Mouse (Mus musculus) midbrain, embryonic 10.5 days (tissue): ENCODE measurements around the gene Arhgef11. TPM values are rescaled to one million over a fixed set of nuclear protein-coding genes. Genes with fewer than 3 reads are reported as not detected.
A peak's percentile ranks its signal among the peaks of the same experiment; 100 is the strongest.

Experiments used
- DNase-seq: peaks from one replicate; pipeline ENCODE4 v3.0.0-alpha.2; 2017; ENCODE audit warnings: low spot score
- H3K27ac ChIP-seq: fragments of 300-500 bp; sonication (generic); replicated peaks from 2 replicates; pipeline ENCODE4 v1.5.1; 2016; ENCODE audit warnings: mild to moderate bottlenecking
- H3K27me3 ChIP-seq: fragments of 300-500 bp; sonication (generic); 2 replicates; pipeline ENCODE4 v1.6.1; 2016; ENCODE audit warnings: low read depth, mild to moderate bottlenecking; ENCODE audit not compliant: poor library complexity, severe bottlenecking
- H3K36me3 ChIP-seq: fragments of 300-500 bp; sonication (generic); 2 replicates; pipeline ENCODE4 v1.6.1; 2016; ENCODE audit warnings: mild to moderate bottlenecking, moderate library complexity
- H3K4me1 ChIP-seq: fragments of 300-500 bp; sonication (generic); 2 replicates; pipeline ENCODE4 v1.6.1; 2016
- H3K4me3 ChIP-seq: fragments of 300-500 bp; sonication (generic); 2 replicates; pipeline ENCODE4 v1.5.1; 2016; ENCODE audit warnings: mild to moderate bottlenecking, moderate library complexity
- H3K9me3 ChIP-seq: fragments of 300-500 bp; sonication (generic); replicated peaks from 2 replicates; pipeline ENCODE4 v1.6.1; 2016; ENCODE audit warnings: mild to moderate bottlenecking
- WGBS: fragments of 180-500 bp; shearing (Covaris S2); methylation state at CpG from one replicate; pipeline ENCODE4 v1.1.7; 2016; 5-methylcytosine and 5-hydroxymethylcytosine counted together
- polyA plus RNA-seq: library from polyadenylated mRNA; unstranded; fragments of >200 nt; fragmentation: Nextera tagmentation; extraction: Ambion mirVana; gene quantifications from 2 replicates; pipeline ENCODE4 v1.2.1, GENCODE M21; 2016

Gene Arhgef11
- polyA plus RNA-seq, 1 experiment from 2014 or later, result 12.9 TPM

DNA sequence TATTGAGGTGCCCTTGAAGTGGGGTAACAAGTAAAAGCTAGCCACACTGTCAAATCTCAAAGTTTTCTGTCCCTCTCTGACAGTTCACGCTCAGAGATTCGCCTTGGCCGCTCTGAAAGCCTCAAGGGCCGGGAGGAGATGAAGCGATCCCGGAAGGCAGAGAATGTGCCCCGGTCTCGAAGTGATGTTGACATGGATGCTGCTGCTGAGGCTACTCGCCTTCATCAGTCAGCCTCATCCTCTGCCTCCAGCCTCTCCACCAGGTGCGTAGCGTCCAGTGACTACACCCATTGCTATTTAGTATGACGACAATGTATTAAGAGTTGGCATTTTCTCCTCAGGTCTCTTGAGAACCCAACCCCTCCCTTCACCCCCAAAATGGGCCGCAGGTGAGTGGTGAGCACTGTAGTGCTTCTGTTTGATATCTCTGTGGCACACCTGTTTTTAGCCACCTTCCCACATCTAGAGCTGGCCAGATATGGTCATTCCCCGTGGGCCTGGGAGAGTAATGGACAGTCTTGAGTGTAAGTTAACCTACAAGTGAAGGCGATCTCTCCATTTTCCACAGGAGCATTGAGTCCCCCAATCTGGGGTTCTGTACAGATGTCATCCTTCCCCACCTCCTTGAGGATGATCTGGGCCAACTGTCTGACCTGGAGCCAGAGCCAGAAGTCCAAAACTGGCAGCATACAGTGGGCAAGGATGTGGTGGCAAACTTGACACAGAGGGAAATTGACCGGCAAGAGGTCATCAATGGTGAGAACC is 108.2 kb downstream of the Arhgef11 start:
- no peak for DNase-seq
- Histone ChIP-seq H3K36me3 (peaks cover 96% of the 10 kb centered on the region), H3K9me3 (no peaks in the 10 kb centered on the region), H3K27ac (no peak overlapping the region), H3K4me3 (no peak overlapping the region), H3K4me1 (no peaks in the 10 kb centered on the region), H3K27me3 (no peaks in the 10 kb centered on the region)
- 97% methylated on average over 16 of the region's 16 CpGs for WGBS

DNA sequence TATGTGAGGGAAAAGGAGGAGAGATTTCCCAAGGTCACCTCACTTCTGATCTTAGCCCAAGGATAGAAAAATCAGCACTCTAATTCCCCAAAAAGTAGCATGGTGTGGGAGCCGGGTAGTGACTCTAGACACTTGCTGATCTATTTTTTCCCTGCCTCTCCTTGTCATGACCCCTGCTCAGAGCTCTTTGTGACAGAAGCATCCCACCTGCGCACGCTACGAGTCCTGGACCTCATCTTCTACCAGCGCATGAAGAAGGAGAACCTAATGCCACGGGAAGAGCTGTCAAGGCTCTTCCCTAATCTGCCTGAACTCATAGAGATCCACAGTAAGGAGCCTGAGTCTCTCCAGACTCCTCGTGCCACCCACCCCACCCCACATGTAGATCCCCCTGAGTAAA is 108.8 kb downstream of the Arhgef11 start:
- Histone ChIP-seq H3K27me3 (no peaks in the 10 kb centered on the region), H3K4me1 (no peaks in the 10 kb centered on the region), H3K36me3 (peaks cover 98% of the 10 kb centered on the region), H3K27ac (no peak overlapping the region), H3K4me3 (no peak overlapping the region), H3K9me3 (no peaks in the 10 kb centered on the region)
- 93% methylated on average over 7 of the region's 7 CpGs for WGBS
- no peak for DNase-seq

DNA sequence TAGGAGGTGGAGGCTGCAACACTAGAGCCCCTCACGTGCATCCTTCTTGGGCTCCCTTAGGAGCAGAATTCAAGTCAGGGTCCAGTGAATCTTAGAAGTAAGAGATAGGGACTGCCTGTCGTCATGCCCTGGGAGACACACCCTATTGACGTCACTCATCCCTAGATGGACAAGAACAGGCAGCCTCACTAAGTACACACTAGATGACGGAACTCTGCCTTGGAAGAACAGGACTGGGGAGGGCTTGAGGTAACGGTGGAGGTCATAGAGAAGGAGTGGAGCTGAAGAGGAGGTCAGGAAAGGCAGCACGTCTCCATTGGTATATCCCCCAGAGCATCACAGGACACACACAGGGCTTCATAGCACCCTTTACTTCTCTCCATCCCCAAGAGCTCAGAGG is 111.3 kb downstream of the Arhgef11 start:
- Histone ChIP-seq H3K27me3 (no peaks in the 10 kb centered on the region), H3K4me1 (no peaks in the 10 kb centered on the region), H3K27ac (no peak overlapping the region), H3K9me3 (no peaks in the 10 kb centered on the region), H3K36me3 (peaks cover 96% of the 10 kb centered on the region), H3K4me3 (no peak overlapping the region)
- 90% methylated on average over 6 of the region's 6 CpGs for WGBS
- no peak for DNase-seq

DNA sequence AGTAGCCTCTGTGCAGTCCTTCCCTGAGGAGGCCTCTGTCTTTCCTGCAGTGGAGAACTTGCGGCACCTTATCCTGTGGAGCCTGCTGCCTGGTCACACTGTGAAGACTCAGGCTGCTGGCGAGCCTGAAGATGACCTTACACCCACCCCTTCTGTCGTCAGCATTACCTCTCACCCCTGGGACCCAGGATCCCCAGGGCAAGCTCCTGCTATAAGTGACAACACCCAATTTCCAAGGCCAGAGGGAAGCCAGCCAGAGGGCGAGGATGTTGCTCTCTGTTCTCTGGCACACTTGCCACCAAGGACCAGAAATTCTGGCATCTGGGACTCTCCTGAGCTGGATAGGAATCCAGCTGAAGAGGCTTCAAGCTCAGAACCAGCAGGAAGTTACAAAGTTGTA is 115.7 kb downstream of the Arhgef11 start:
- 84% methylated on average over 4 of the region's 4 CpGs for WGBS
- no peaks in the 10 kb centered on the region for H3K27me3 ChIP-seq
- H3K36me3 ChIP-seq, result peaks cover 96% of the 10 kb centered on the region

DNA sequence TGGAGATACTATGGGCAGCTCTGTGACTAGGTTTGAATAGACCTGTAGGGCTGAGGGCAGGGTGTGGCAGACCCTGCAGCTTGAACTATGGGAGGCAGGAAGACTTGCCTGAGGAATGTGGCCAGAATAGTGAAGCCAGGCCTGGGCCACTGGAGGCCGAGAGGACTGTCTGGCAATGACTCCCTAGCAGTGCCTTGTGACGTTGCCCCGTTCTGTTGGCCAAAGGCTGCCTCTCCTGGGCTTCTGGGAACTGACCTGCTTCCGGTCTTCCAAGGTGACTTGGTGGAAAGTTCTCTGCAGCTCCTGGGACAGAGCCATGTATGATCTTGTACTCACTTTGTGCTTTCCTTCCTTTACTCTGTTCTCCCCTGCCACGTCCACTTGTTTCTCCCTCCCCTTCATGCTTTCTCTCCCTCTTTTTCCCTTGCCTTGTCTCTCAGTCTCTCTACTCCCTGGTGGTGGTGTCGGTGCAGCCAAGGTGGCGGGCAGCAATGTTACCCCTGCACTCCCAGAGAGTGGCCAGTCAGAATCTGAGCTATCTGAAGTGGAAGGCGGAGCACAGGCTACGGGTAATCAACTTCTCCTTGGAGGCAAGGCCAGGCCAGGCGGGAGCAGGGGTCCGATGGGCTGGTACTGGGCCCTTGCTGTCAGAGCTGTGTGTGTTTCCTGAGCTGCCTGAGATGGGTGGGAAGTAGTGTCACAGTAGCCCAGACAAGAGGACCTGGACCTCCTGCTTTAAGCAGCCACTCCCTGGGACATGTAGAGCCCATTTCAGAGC is 116.8 kb downstream of the Arhgef11 start:
- no peak for DNase-seq
- no peaks in the 10 kb centered on the region for H3K27me3 ChIP-seq
- no peaks in the 10 kb centered on the region for H3K4me1 ChIP-seq
- no peak overlapping the region for H3K27ac ChIP-seq
- no peaks in the 10 kb centered on the region for H3K9me3 ChIP-seq
- H3K4me3 ChIP-seq, result no peak overlapping the region
- H3K36me3 ChIP-seq, result peaks cover 95% of the 10 kb centered on the region
- 87% methylated on average over 11 of the region's 11 CpGs for WGBS

More for the DNA sequence above, 115.7 kb downstream of the Arhgef11 start:
- Histone ChIP-seq H3K27ac (no peak overlapping the region), H3K4me1 (no peaks in the 10 kb centered on the region), H3K4me3 (no peak overlapping the region), H3K9me3 (no peaks in the 10 kb centered on the region)
- no peak for DNase-seq

DNA sequence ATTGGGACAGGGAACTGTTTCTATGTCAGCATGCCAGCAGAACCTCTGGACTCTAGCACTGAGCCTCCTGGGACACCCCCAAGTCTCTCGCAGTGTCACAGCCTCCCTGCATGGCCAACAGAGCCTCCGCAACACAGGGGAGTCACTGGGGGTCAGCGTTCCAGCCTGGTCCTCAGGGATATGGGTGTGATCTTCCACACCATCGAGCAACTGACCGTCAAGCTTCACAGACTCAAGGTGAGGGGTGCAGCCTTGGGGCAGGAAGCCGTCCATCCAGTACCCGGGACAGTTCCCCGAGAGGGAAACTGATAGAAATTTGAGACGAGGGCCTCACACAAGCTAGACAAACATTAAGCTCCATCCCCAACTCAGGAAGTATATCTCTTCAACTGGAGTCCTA is 118.0 kb downstream of the Arhgef11 start:
- Histone ChIP-seq H3K27ac (no peak overlapping the region), H3K9me3 (no peaks in the 10 kb centered on the region), H3K4me3 (no peak overlapping the region), H3K27me3 (no peaks in the 10 kb centered on the region), H3K36me3 (peaks cover 94% of the 10 kb centered on the region), H3K4me1 (no peaks in the 10 kb centered on the region)
- WGBS, result 90% methylated on average over 9 of the region's 9 CpGs
- DNase-seq, result no peak

DNA sequence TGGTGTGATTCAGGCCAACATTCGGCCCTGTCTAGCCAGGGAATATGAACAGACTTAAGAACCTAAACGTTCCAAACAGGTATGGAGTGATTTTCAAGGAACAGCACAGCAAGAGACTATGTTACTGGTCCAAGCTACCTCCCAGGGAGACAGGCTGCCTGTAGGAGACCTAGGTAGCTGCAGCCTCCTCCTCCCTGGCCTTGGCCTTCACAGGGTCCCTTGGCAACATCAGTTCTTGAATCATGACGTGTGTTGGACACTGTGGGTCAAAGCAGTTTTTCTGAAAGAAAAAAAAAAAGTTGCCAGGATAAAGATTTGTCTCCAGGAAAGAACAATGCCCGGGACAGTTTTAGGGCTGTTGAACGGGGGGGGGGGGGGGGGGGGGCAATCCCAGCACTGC is 121.5 kb downstream of the Arhgef11 start:
- 79% methylated on average over 5 of the region's 5 CpGs for WGBS
- DNase-seq, result no peak

DNA sequence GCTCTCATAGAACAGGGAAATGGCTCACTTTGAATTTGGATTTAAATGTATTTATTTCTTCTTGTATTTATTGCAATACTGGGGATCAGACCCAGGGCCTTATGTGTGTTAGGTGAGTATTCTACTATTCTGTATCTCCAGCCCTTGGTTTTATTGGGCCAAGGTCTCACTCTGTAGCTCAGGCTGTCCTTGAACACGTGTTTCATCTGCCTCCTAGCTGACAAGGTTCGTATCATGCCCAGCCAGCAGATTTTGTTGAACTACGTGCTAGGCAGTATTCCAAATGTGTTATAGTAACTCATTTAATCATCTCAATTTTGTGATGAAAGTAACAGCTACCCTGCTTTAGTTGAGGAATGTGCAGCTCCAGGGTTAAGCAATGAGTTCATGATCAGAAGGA is 124.7 kb downstream of the Arhgef11 start:
- no peak overlapping the region for H3K27ac ChIP-seq
- WGBS, result 88% methylated on average over 3 of the region's 3 CpGs
- peaks cover 31% of the 10 kb centered on the region for H3K36me3 ChIP-seq
- peaks cover 4% of the 10 kb centered on the region; the same call in 1 of the 2 replicates for H3K27me3 ChIP-seq
- H3K4me3 ChIP-seq, result no peak overlapping the region
- peaks cover 14% of the 10 kb centered on the region for H3K4me1 ChIP-seq
- no peaks in the 10 kb centered on the region for H3K9me3 ChIP-seq
- no peak for DNase-seq

More for the DNA sequence above, 121.5 kb downstream of the Arhgef11 start:
- Histone ChIP-seq H3K27me3 (no peaks in the 10 kb centered on the region), H3K4me1 (no peaks in the 10 kb centered on the region), H3K36me3 (peaks cover 62% of the 10 kb centered on the region), H3K27ac (no peak overlapping the region), H3K4me3 (no peak overlapping the region), H3K9me3 (no peaks in the 10 kb centered on the region)

DNA sequence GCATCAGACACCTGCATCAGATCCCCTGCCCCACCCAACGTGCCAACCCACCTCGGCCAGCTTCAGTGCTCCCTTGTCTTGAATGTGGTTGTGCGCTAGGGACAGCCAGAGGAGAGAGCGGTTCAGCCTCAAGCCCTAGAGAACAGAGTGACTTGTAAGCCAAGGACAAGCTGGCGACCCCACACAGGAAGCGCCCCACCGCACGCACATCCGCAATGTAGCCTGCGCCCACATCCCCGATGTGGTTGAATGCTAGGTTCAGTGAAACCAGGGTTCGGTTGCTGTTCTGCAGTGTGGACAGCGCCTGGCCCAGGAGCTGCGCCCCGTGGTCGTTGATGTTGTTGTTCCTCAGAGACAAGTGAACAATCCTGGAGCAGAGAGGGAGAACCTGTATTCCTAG is 125.4 kb downstream of the Arhgef11 start:
- Histone ChIP-seq H3K36me3 (peaks cover 25% of the 10 kb centered on the region), H3K27me3 (peaks cover 4% of the 10 kb centered on the region; the same call in 1 of the 2 replicates), H3K4me3 (no peak overlapping the region), H3K27ac (no peak overlapping the region), H3K4me1 (peaks cover 14% of the 10 kb centered on the region), H3K9me3 (no peaks in the 10 kb centered on the region)
- WGBS, result 88% methylated on average over 16 of the region's 16 CpGs
- no peak for DNase-seq

DNA sequence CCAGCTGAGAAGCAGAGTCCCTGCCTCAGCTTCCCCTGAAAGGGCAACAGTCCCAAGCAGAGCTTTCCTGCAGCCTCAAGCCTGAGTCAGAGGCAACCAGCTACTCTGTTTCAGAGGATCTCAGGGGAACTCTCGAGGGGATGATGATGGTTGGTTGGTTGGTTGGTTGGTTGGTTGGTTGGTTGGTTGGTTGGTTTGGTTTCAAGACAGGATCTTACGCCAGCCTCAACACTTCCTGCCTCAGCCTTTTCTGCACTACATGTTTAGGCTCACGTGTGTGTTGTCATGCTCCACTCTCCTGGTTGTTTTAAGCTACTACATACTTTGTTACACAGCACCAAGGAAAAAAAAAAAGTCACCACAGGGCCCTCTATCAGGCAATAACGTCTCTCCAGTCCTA is 126.6 kb downstream of the Arhgef11 start:
- H3K4me3 ChIP-seq, result no peak overlapping the region
- DNase-seq, result no peak
- 89% methylated on average over 4 of the region's 4 CpGs for WGBS

DNA sequence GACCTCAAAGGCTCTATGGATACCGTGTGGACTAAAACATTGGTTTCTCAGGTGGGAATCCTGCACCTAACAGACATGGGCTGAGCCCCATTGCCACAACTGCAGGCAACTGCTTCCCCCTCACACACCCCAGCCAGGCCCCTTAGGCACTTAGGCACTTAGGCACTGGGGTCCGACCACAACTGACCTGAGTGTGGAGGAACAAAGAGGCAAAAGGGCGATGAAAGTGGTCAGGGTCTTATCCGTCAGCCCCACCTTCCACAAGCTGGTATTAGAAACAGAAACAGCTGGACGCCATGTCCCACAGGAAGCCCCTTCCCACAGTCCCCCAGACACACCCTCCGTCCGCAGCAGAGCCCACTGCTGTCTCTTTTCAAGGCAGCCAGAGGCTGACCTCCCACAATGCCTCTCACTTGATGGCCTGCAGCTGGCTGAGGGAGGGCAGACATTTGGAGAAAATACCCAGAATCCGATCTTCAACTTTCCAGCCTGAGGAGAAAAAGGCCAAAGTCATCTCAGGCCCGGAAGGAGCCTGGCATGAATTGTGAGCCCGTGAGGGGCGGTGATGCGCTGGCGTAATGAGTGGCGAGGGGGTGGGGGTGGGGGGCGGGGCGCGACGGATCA is 127.8 kb downstream of the Arhgef11 start:
- Histone ChIP-seq H3K27ac (peak overlapping the region; percentile 71), H3K27me3 (peaks cover 9% of the 10 kb centered on the region; the same call in 1 of the 2 replicates), H3K36me3 (0 out of 2 replicates have a peak, but pooled peaks cover 3% of the 10 kb centered on the region), H3K4me1 (peaks cover 21% of the 10 kb centered on the region), H3K9me3 (no peaks in the 10 kb centered on the region), H3K4me3 (peak overlapping the region; percentile 39)
- DNase-seq, result peak; percentile 30
- WGBS, result 40% methylated on average over 18 of the region's 18 CpGs

More for the DNA sequence above, 126.6 kb downstream of the Arhgef11 start:
- Histone ChIP-seq H3K36me3 (peaks cover 14% of the 10 kb centered on the region), H3K9me3 (no peaks in the 10 kb centered on the region), H3K27ac (no peak overlapping the region), H3K4me1 (peaks cover 21% of the 10 kb centered on the region), H3K27me3 (peaks cover 4% of the 10 kb centered on the region; the same call in 1 of the 2 replicates)

DNA sequence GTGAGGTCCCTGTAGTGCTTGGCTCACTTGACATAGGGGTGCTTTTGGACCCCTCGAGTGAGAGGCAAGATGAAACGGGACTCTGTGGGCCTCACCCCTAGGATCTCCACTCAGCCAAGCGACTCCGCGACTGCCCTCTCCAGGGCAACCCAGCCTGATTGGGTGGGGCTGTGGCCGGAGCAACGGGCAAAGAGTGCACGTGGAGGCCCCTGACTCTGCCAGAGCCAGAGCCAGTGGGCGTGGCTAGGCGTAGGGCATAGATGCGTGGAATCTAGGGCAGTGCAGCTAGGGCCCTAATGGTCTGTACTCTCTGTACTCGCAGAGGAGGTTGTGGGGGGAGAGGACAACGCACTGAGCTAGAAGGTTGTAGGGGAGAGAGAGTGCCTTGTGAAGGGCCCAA is 131.1 kb downstream of the Arhgef11 start, which contains the start of gene Lrrc71:
TSS of gene Lrrc71 (minus strand) at position 195 of the 400 bp plus-strand sequence.
- Histone ChIP-seq H3K27ac (no peak within 1 kb of the TSS), H3K4me1 (peaks cover 21% of the 10 kb centered on the region), H3K36me3 (no peaks in the 10 kb centered on the region), H3K9me3 (no peaks in the 10 kb centered on the region), H3K27me3 (peaks cover 10% of the 10 kb centered on the region), H3K4me3 (no peak within 1 kb of the TSS)
- WGBS, result 50% methylated on average over 13 of the region's 13 CpGs
- DNase-seq, result no peak
